Mouse (Mus musculus) forebrain, postnatal 0 days (tissue): ENCODE measurements around the gene Map3k11. TPM values are rescaled to one million over a fixed set of nuclear protein-coding genes. Genes with fewer than 3 reads are reported as not detected.

Source experiments
- ATAC-seq: fragments of 200-750 bp; cut with Nextera tagmentation; 2 replicates; pipeline ENCODE4 v1.8.0; 2017; ENCODE audit warnings: mild to moderate bottlenecking, moderate library complexity
- DNase-seq: peaks from one replicate; pipeline ENCODE4 v3.0.0-alpha.2; 2015
- H3K27ac ChIP-seq: fragments of 300-500 bp; sonication (generic); 2 replicates; pipeline ENCODE4 v1.5.1; 2014; ENCODE audit warnings: low read depth, mild to moderate bottlenecking, antibody characterized with exemption, low read length, moderate library complexity, mixed read lengths
- H3K27me3 ChIP-seq: fragments of 300-500 bp; sonication (generic); 2 replicates; pipeline ENCODE4 v1.6.1; 2014; ENCODE audit warnings: mild to moderate bottlenecking, low read length, mixed read lengths; ENCODE audit not compliant: insufficient read depth
- H3K36me3 ChIP-seq: fragments of 300-500 bp; sonication (generic); 2 replicates; pipeline ENCODE4 v1.6.1; 2014; ENCODE audit warnings: mild to moderate bottlenecking, moderate library complexity; ENCODE audit not compliant: insufficient read depth
- H3K4me1 ChIP-seq: fragments of 300-500 bp; sonication (generic); 2 replicates; pipeline ENCODE4 v1.6.1; 2014; ENCODE audit warnings: antibody characterized with exemption; ENCODE audit not compliant: insufficient read depth
- H3K4me2 ChIP-seq: fragments of 300-500 bp; sonication (generic); 2 replicates; pipeline ENCODE4 v1.6.1; 2014; ENCODE audit warnings: low read depth, mild to moderate bottlenecking, moderate library complexity
- H3K4me3 ChIP-seq: fragments of 300-500 bp; sonication (generic); 2 replicates; pipeline ENCODE4 v1.5.1; 2014; ENCODE audit warnings: low read depth, low read length, mixed read lengths
- H3K9ac ChIP-seq: fragments of 300-500 bp; sonication (generic); 2 replicates; pipeline ENCODE4 v1.6.1; 2014; ENCODE audit warnings: mild to moderate bottlenecking
- H3K9me3 ChIP-seq: fragments of 300-500 bp; sonication (generic); 2 replicates; pipeline ENCODE4 v1.6.1; 2016; ENCODE audit warnings: low read length
- CTCF ChIP-seq: sonication (generic); IDR thresholded peaks from 2 replicates; pipeline ENCODE4 v1.5.1; 2016; ENCODE audit warnings: antibody characterized with exemption, control low read depth, low read depth
- WGBS: fragments of 180-500 bp; shearing (Covaris S2); extraction: QIAGEN DNeasy Blood & Tissue Kit; methylation state at CpG from one replicate; pipeline ENCODE4 v1.1.7; 2014; 5-methylcytosine and 5-hydroxymethylcytosine counted together
- microRNA-seq, 2 experiments: library from miRNA; unstranded; fragments of <30 nt; microRNA quantifications; one replicate each; pipeline ENCODE4; 2016
- polyA plus RNA-seq: library from polyadenylated mRNA; unstranded; fragments of >200 nt; fragmentation: Nextera tagmentation; extraction: Ambion mirVana; gene quantifications from 2 replicates; pipeline ENCODE4 v1.2.1, GENCODE M21; 2015
- total RNA-seq: library from RNA; depleted of rRNA; stranded (reverse); fragments of >200 nt; gene quantifications from 2 replicates; pipeline ENCODE4 v1.2.3, GENCODE M21; 2014; rRNA removed

Map3k11 gene
- total and polyA plus RNA-seq, 2 experiments from 2014 or later = 8.7 to 19.7 TPM

- Histone ChIP-seq H3K4me1 (peaks cover 21% of the 10 kb centered on the region; the same call in 1 of the 2 replicates), H3K4me2 (peak overlapping the region; percentile 46), H3K27me3 (no peaks in the 10 kb centered on the region), H3K9ac (peak overlapping the region; percentile 33), H3K36me3 (no peaks in the 10 kb centered on the region; the same call in 1 of the 2 replicates), H3K9me3 (no peaks in the 10 kb centered on the region), H3K27ac (peak overlapping the region; percentile 35; the same call in 1 of the 2 replicates), H3K4me3 (peak overlapping the region; percentile 26)
- 9% methylated on average over 36 of the region's 36 CpGs for WGBS
- ATAC-seq (peak; percentile 73), DNase-seq (peak; percentile 65)
- no peak for TF ChIP-seq CTCF
Observed at GRCm38 (mm10) chr19:5745756-5746710, 57.5 kb downstream of the Map3k11 start.

DNA sequence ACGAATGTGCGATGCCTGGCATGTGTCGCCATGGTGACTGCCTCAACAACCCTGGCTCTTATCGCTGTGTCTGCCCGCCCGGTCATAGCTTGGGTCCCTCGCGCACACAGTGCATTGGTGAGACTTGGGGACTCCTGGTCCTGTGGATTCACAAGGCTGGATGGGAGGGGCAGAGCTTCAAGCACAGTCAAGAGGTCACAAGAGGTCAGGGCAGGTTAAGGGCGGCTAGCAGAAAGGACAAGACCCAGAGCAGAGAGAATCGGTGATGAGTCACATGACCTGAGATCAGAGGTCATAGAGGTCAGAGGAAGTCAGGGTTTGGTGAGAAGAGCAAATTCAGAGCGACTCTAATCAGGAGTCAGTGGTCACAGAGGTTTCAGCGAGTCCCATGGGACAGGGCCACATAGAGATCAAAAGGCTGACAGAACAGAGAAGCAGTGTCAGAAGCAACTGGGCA lies 58.4 kb downstream of the Map3k11 start:
- Histone ChIP-seq H3K9ac (no peak overlapping the region), H3K36me3 (no peaks in the 10 kb centered on the region; the same call in 1 of the 2 replicates), H3K4me1 (0 out of 2 replicates have a peak, but pooled peaks cover 16% of the 10 kb centered on the region), H3K4me3 (no peak overlapping the region), H3K4me2 (no peak overlapping the region), H3K9me3 (no peaks in the 10 kb centered on the region), H3K27me3 (no peaks in the 10 kb centered on the region), H3K27ac (no peak overlapping the region)
- no peak for DNase-seq
- WGBS = 35% methylated on average over 12 of the region's 12 CpGs
- ATAC-seq = peak; percentile 52
- TF ChIP-seq CTCF = no peak

DNA sequence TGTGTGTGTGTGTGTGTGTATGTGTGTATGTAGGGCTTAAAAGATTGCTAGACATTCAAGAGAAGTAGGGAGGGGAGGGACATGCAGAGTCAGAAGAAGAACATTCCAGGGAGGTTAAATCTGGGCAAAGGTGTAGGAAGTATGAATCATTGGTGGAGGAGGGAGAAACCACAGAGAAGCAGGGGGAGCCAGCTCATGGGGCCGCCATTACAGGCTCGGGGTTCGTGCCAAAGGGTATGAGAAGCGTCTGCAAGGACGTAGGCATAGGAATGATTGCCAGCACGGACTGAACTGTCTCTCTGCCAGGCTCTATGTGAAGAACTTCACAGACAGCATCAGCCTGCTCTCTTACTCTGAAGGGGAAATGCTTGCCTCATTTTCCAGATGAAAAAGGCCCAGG lies 60.9 kb downstream of the Map3k11 start:
- ATAC-seq = no peak
- 63% methylated on average over 6 of the region's 6 CpGs for WGBS
- TF ChIP-seq CTCF = no peak
- no peaks in the 10 kb centered on the region for H3K27me3 ChIP-seq
- H3K9me3 ChIP-seq = no peaks in the 10 kb centered on the region
- H3K4me1 ChIP-seq = 0 out of 2 replicates have a peak, but pooled peaks cover 14% of the 10 kb centered on the region
- DNase-seq = no peak
- no peak overlapping the region for H3K27ac ChIP-seq
- no peak overlapping the region for H3K9ac ChIP-seq
- no peak overlapping the region for H3K4me2 ChIP-seq
- H3K4me3 ChIP-seq = no peak overlapping the region
- H3K36me3 ChIP-seq = no peaks in the 10 kb centered on the region; the same call in 1 of the 2 replicates

- 16% methylated on average over 22 of the region's 22 CpGs for WGBS
- no peak for ATAC-seq
Observed at GRCm38 (mm10) chr19:5750951-5751350, 62.4 kb downstream of the Map3k11 start.

DNA sequence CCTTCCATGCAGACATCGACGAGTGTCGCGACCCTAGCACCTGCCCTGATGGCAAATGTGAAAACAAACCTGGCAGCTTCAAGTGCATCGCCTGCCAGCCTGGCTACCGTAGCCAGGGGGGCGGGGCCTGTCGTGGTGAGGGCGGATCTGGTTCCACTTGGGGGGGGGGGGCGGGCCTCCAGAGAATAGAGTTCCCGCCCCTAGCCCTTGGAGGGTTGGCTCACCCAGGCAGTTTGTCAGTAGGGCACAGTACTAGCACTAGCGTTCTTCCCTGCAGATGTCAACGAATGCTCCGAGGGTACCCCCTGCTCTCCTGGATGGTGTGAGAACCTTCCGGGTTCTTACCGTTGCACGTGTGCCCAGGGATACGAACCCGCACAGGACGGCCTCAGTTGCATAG lies 63.2 kb downstream of the Map3k11 start:
- no peak overlapping the region for H3K4me2 ChIP-seq
- WGBS = 10% methylated on average over 20 of the region's 20 CpGs
- H3K4me1 ChIP-seq = 0 out of 2 replicates have a peak, but pooled peaks cover 2% of the 10 kb centered on the region
- no peaks in the 10 kb centered on the region for H3K36me3 ChIP-seq
- no peaks in the 10 kb centered on the region for H3K27me3 ChIP-seq
- ATAC-seq (peak; percentile 54), DNase-seq (no peak)
- H3K27ac ChIP-seq = no peak overlapping the region
- TF ChIP-seq CTCF = no peak
- H3K9ac ChIP-seq = no peak overlapping the region
- no peak overlapping the region for H3K4me3 ChIP-seq
- no peaks in the 10 kb centered on the region for H3K9me3 ChIP-seq

More at GRCm38 (mm10) chr19:5750951-5751350, 62.4 kb downstream of the Map3k11 start:
- H3K4me3 ChIP-seq = no peak overlapping the region
- H3K4me1 ChIP-seq = 0 out of 2 replicates have a peak, but pooled peaks cover 8% of the 10 kb centered on the region
- H3K9me3 ChIP-seq = no peaks in the 10 kb centered on the region
- TF ChIP-seq CTCF = no peak
- no peak overlapping the region for H3K4me2 ChIP-seq
- DNase-seq = no peak
- no peak overlapping the region for H3K27ac ChIP-seq
- H3K9ac ChIP-seq = no peak overlapping the region
- no peaks in the 10 kb centered on the region; the same call in 1 of the 2 replicates for H3K36me3 ChIP-seq
- H3K27me3 ChIP-seq = no peaks in the 10 kb centered on the region

Small RNA genes within 50 kb of the gene (microRNA-seq; reads per million reads assigned to microRNA genes)
- gene Mir6987 = 0.61 to 1.2 reads per million in 2 experiments

Other genes with a start within 250 kb of the Map3k11 start
- gene Fosl1, start 241.2 kb upstream of the Map3k11 start, total RNA-seq = 0.19 TPM in 1 of 2 replicates, not detected in the other
- gene Fosl1, start 241.2 kb upstream of the Map3k11 start, polyA plus RNA-seq = not detected in 2 replicates
- 19.3 and 21.2 TPM in 2 replicates for gene Ccdc85b, start 230.8 kb upstream of the Map3k11 start, total RNA-seq
- gene Ccdc85b, start 230.8 kb upstream of the Map3k11 start, polyA plus RNA-seq = 15.3 and 16.2 TPM in 2 replicates
- gene Fibp, start 228.1 kb upstream of the Map3k11 start, total RNA-seq = 116 and 125 TPM in 2 replicates
- gene Fibp, start 228.1 kb upstream of the Map3k11 start, polyA plus RNA-seq = 175 and 180 TPM in 2 replicates
- gene Ctsw, start 220.2 kb upstream of the Map3k11 start, total RNA-seq = 1.0 and 1.7 TPM in 2 replicates
- 2.3 and 2.5 TPM in 2 replicates for gene Ctsw, start 220.2 kb upstream of the Map3k11 start, polyA plus RNA-seq
- 25.9 and 26.4 TPM in 2 replicates for gene Efemp2, start 214.8 kb upstream of the Map3k11 start, total RNA-seq
- gene Efemp2, start 214.8 kb upstream of the Map3k11 start, polyA plus RNA-seq = 27.2 and 35.0 TPM in 2 replicates
- 51.5 and 54.8 TPM in 2 replicates for gene Mus81, start 200.3 kb upstream of the Map3k11 start, total RNA-seq
- gene Mus81, start 200.3 kb upstream of the Map3k11 start, polyA plus RNA-seq = 29.4 and 32.6 TPM in 2 replicates
- gene Cfl1, start 198.3 kb upstream of the Map3k11 start, total RNA-seq = 1,402 and 1,611 TPM in 2 replicates
- gene Cfl1, start 198.3 kb upstream of the Map3k11 start, polyA plus RNA-seq = 4,218 and 4,770 TPM in 2 replicates
- 5.0 and 5.2 TPM in 2 replicates for gene 1700020D05Rik, start 185.0 kb upstream of the Map3k11 start, total RNA-seq
- gene 1700020D05Rik, start 185.0 kb upstream of the Map3k11 start, polyA plus RNA-seq = not detected in 2 replicates
- 77.7 and 85.6 TPM in 2 replicates for gene Snx32, start 178.2 kb upstream of the Map3k11 start, total RNA-seq
- gene Snx32, start 178.2 kb upstream of the Map3k11 start, polyA plus RNA-seq = 64.1 and 68.1 TPM in 2 replicates
- gene Ovol1, start 128.1 kb upstream of the Map3k11 start, total RNA-seq = not detected in 2 replicates
- gene Ovol1, start 128.1 kb upstream of the Map3k11 start, polyA plus RNA-seq = 0.11 and 0.21 TPM in 2 replicates
- 9.0 and 9.5 TPM in 2 replicates for gene Ap5b1, start 120.7 kb upstream of the Map3k11 start, total RNA-seq
- gene Ap5b1, start 120.7 kb upstream of the Map3k11 start, polyA plus RNA-seq = 1.2 and 1.6 TPM in 2 replicates
- 29.0 and 34.1 TPM in 2 replicates for gene Rnaseh2c, start 86.9 kb upstream of the Map3k11 start, total RNA-seq
- gene Rnaseh2c, start 86.9 kb upstream of the Map3k11 start, polyA plus RNA-seq = 49.8 and 59.9 TPM in 2 replicates
- 131 and 150 TPM in 2 replicates for gene Kat5, start 78.5 kb upstream of the Map3k11 start, total RNA-seq
- 62.8 and 72.6 TPM in 2 replicates for gene Kat5, start 78.5 kb upstream of the Map3k11 start, polyA plus RNA-seq
- gene Rela, start 51.3 kb upstream of the Map3k11 start, total RNA-seq = 23.2 and 34.8 TPM in 2 replicates
- gene Rela, start 51.3 kb upstream of the Map3k11 start, polyA plus RNA-seq = 26.8 and 32.3 TPM in 2 replicates
- 16.6 and 18.3 TPM in 2 replicates for gene Sipa1, start 25.0 kb upstream of the Map3k11 start, total RNA-seq
- gene Sipa1, start 25.0 kb upstream of the Map3k11 start, polyA plus RNA-seq = 14.6 and 19.6 TPM in 2 replicates
- 57.4 and 67.1 TPM in 2 replicates for gene Pcnx3, start 166 bp downstream of the Map3k11 start, total RNA-seq
- 10.2 and 17.2 TPM in 2 replicates for gene Pcnx3, start 166 bp downstream of the Map3k11 start, polyA plus RNA-seq
- not detected in 2 replicates for gene Kcnk7, start 15.6 kb downstream of the Map3k11 start, total RNA-seq
- 0.17 TPM in 1 of 2 replicates, not detected in the other for gene Kcnk7, start 15.6 kb downstream of the Map3k11 start, polyA plus RNA-seq
- gene Ehbp1l1, start 37.6 kb downstream of the Map3k11 start, total RNA-seq = 28.5 and 33.2 TPM in 2 replicates
- gene Ehbp1l1, start 37.6 kb downstream of the Map3k11 start, polyA plus RNA-seq = 41.3 and 53.0 TPM in 2 replicates
- 169 and 172 TPM in 2 replicates for gene Fam89b, start 40.9 kb downstream of the Map3k11 start, total RNA-seq
- gene Fam89b, start 40.9 kb downstream of the Map3k11 start, polyA plus RNA-seq = 165 and 200 TPM in 2 replicates
- 21.3 and 22.7 TPM in 2 replicates for gene Ltbp3, start 52.2 kb downstream of the Map3k11 start, total RNA-seq
- gene Ltbp3, start 52.2 kb downstream of the Map3k11 start, polyA plus RNA-seq = 5.9 and 12.4 TPM in 2 replicates
- gene Scyl1, start 82.7 kb downstream of the Map3k11 start, total RNA-seq = 79.8 and 98.1 TPM in 2 replicates
- 62.7 and 68.8 TPM in 2 replicates for gene Scyl1, start 82.7 kb downstream of the Map3k11 start, polyA plus RNA-seq
- 8.5 and 13.3 TPM in 2 replicates for gene Frmd8, start 186.5 kb downstream of the Map3k11 start, total RNA-seq
- 9.0 and 10.3 TPM in 2 replicates for gene Frmd8, start 186.5 kb downstream of the Map3k11 start, polyA plus RNA-seq
- 2.2 and 2.6 TPM in 2 replicates for gene Slc25a45, start 189.1 kb downstream of the Map3k11 start, total RNA-seq
- 2.0 and 2.9 TPM in 2 replicates for gene Slc25a45, start 189.1 kb downstream of the Map3k11 start, polyA plus RNA-seq
- gene Tigd3, start 205.4 kb downstream of the Map3k11 start, total RNA-seq = 9.9 and 14.2 TPM in 2 replicates
- gene Tigd3, start 205.4 kb downstream of the Map3k11 start, polyA plus RNA-seq = 8.6 and 10.2 TPM in 2 replicates
- gene Dpf2, start 224.3 kb downstream of the Map3k11 start, total RNA-seq = 52.8 and 64.5 TPM in 2 replicates
- gene Dpf2, start 224.3 kb downstream of the Map3k11 start, polyA plus RNA-seq = 56.8 and 60.1 TPM in 2 replicates
- gene Cdc42ep2, start 236.1 kb downstream of the Map3k11 start, total RNA-seq = 13.3 and 18.4 TPM in 2 replicates
- gene Cdc42ep2, start 236.1 kb downstream of the Map3k11 start, polyA plus RNA-seq = 13.5 and 15.6 TPM in 2 replicates